Mouse (Mus musculus) CD8-positive naive resting alpha-beta T cell, adult 2 months (primary cell): ENCODE results near the gene Napsa.
A peak's percentile ranks its signal among the peaks of the same experiment; 100 is the strongest.

Source experiments
- DNase-seq, 2 experiments: peaks; one replicate each; pipeline ENCODE4 v3.0.0; 2022; ENCODE audit warnings: low read depth in 2 of 2, low spot score in 2 of 2

Napsa gene

GRCm38 (mm10) chr7:44572213-44572701 is at the start of gene Napsa:
Gene Napsa (plus strand): TSS chr7:44572380.
- no peak for DNase-seq

- no peak for DNase-seq
Observed at GRCm38 (mm10) chr7:44523056-44523455, 49.1 kb upstream of the Napsa start.

- no peak for DNase-seq
Observed at GRCm38 (mm10) chr7:44524502-44524901, 47.7 kb upstream of the Napsa start, which contains the start of gene Mybpc2. Gene Mybpc2 (minus strand): TSS chr7:44524656.

- no peak for DNase-seq
Observed at GRCm38 (mm10) chr7:44525126-44525832, 46.9 kb upstream of the Napsa start.

- DNase-seq: no peak
Observed at GRCm38 (mm10) chr7:44526414-44527154, 45.6 kb upstream of the Napsa start.

GRCm38 (mm10) chr7:44527483-44528398 is 44.4 kb upstream of the Napsa start:
- DNase-seq: peak; percentile 64 to 75

GRCm38 (mm10) chr7:44529518-44529917 is 42.7 kb upstream of the Napsa start:
- DNase-seq: no peak

- DNase-seq: no peak
Observed at GRCm38 (mm10) chr7:44530507-44530906, 41.7 kb upstream of the Napsa start.

GRCm38 (mm10) chr7:44531207-44531606 is 41.0 kb upstream of the Napsa start:
- DNase-seq: no peak

GRCm38 (mm10) chr7:44531946-44532732 is 40.0 kb upstream of the Napsa start, which contains the start of gene Spib:
Gene Spib (minus strand): TSS chr7:44532071.
- DNase-seq: no peak

- no peak for DNase-seq
Observed at GRCm38 (mm10) chr7:44532918-44533745, 39.0 kb upstream of the Napsa start.

- no peak for DNase-seq
Observed at GRCm38 (mm10) chr7:44533746-44534045, 38.5 kb upstream of the Napsa start.

- no peak for DNase-seq
Observed at GRCm38 (mm10) chr7:44534242-44534641, 37.9 kb upstream of the Napsa start.

GRCm38 (mm10) chr7:44534656-44535441 is 37.3 kb upstream of the Napsa start:
- no peak for DNase-seq

GRCm38 (mm10) chr7:44535657-44536589 is 36.3 kb upstream of the Napsa start:
- no peak for DNase-seq

- no peak for DNase-seq
Observed at GRCm38 (mm10) chr7:44536590-44536968, 35.6 kb upstream of the Napsa start.

GRCm38 (mm10) chr7:44537009-44537408 is 35.2 kb upstream of the Napsa start:
- DNase-seq: no peak

- DNase-seq: no peak
Observed at GRCm38 (mm10) chr7:44537496-44537895, 34.7 kb upstream of the Napsa start.
